Mouse (Mus musculus) ES-E14 (cell line): ENCODE measurements around the gene Cadps2. TPM values are rescaled to one million over a fixed set of nuclear protein-coding genes. Genes with fewer than 3 reads are reported as not detected.
A peak's percentile ranks its signal among the peaks of the same experiment; 100 is the strongest.

Source experiments
- DNase-seq: peaks from one replicate; pipeline ENCODE4 v3.0.0-alpha.2; 2013; ENCODE audit warnings: low read depth, low spot score
- H3K27ac ChIP-seq: 2 replicates; pipeline ENCODE4 v1.5.1; 2012; ENCODE audit warnings: low read depth, mild to moderate bottlenecking, low read length, moderate library complexity, mixed read lengths; ENCODE audit not compliant: poor library complexity, insufficient read depth, severe bottlenecking
- H3K36me3 ChIP-seq: 2 replicates; pipeline ENCODE4 v1.6.1; 2012; ENCODE audit warnings: mild to moderate bottlenecking, low read length, moderate library complexity, mixed read lengths; ENCODE audit not compliant: control insufficient read depth, poor library complexity, insufficient read depth, severe bottlenecking
- H3K4me1 ChIP-seq, 2 experiments: fragments of 150-350 bp in 1 of 2; sonication (generic) in 1 of 2; 2 replicates each; pipeline ENCODE4 v1.6.1; 2012; ENCODE audit warnings: low read length in 2 of 2, mild to moderate bottlenecking in 1 of 2, mixed read lengths in 1 of 2; ENCODE audit not compliant: control insufficient read depth in 2 of 2, insufficient read depth in 2 of 2, poor library complexity in 1 of 2
- H3K4me3 ChIP-seq, 2 experiments: fragments of 150-350 bp in 1 of 2; sonication (generic) in 1 of 2; 2 replicates each; pipeline ENCODE4 v1.5.1; 2012; ENCODE audit warnings: low read length in 2 of 2, low read depth in 1 of 2, mild to moderate bottlenecking in 1 of 2, mixed read lengths in 1 of 2; ENCODE audit not compliant: insufficient read depth in 1 of 2, poor library complexity in 1 of 2, severe bottlenecking in 1 of 2
- H3K9ac ChIP-seq: 2 replicates; pipeline ENCODE4 v1.6.1; 2012; ENCODE audit warnings: low read depth, mild to moderate bottlenecking, low read length, mixed read lengths; ENCODE audit not compliant: poor library complexity, insufficient read depth, severe bottlenecking
- H3K9me3 ChIP-seq: fragments of 150-350 bp; sonication (generic); 2 replicates; pipeline ENCODE4 v1.6.1; 2012; ENCODE audit warnings: low read depth, mild to moderate bottlenecking, low read length; ENCODE audit not compliant: control insufficient read depth, insufficient read depth
- CHD2 ChIP-seq: IDR thresholded peaks from 2 replicates; pipeline ENCODE4 v1.6.1; 2014; ENCODE audit warnings: mild to moderate bottlenecking, low read depth, low read length, inconsistent platforms
- HCFC1 ChIP-seq: IDR thresholded peaks from 2 replicates; pipeline ENCODE4 v1.6.1; 2012; ENCODE audit warnings: low read length, inconsistent platforms, borderline replicate concordance; ENCODE audit not compliant: insufficient read depth
- MAFK ChIP-seq: IDR thresholded peaks from 2 replicates; pipeline ENCODE4 v1.6.1; 2014; ENCODE audit warnings: mild to moderate bottlenecking, low read depth, low read length, inconsistent platforms; ENCODE audit not compliant: insufficient read depth
- ZC3H11A ChIP-seq: IDR thresholded peaks from 2 replicates; pipeline ENCODE4 v1.6.1; 2012; ENCODE audit warnings: low read depth, mild to moderate bottlenecking, inconsistent platforms, low read length, borderline replicate concordance
- ZNF384 ChIP-seq: IDR thresholded peaks from 2 replicates; pipeline ENCODE4 v1.6.1; 2012; ENCODE audit warnings: low read depth, low read length, inconsistent platforms
- in situ Hi-C, 2 experiments: fragments of 600-800 bp; cut with MboI; formaldehyde crosslinking; loops; one replicate each; pipeline ENCODE4 v1.15.1; 2025; ENCODE audit warnings: low sequenced_read_pairs in 2 of 2, inconsistent platforms in 1 of 2; ENCODE audit not compliant: unreplicated experiment in 2 of 2
- total RNA-seq: library from RNA; depleted of rRNA; stranded (reverse); fragments of 300-350 nt; gene quantifications from 2 replicates; pipeline ENCODE4 v1.2.3, GENCODE M21; 2012

The Cadps2 gene
- total RNA-seq, 1 experiment: 0.36 TPM

- no peaks in the 10 kb centered on the region for H3K36me3 ChIP-seq
- H3K27ac ChIP-seq: no peak overlapping the region
- 0 out of 4 replicates have a peak, but pooled peaks cover 2 to 3% of the 10 kb centered on the region in 2 experiments for H3K4me1 ChIP-seq
- no peak overlapping the region for H3K9ac ChIP-seq
- H3K9me3 ChIP-seq: no peaks in the 10 kb centered on the region
- TF ChIP-seq HCFC1: no peak
- H3K4me3 ChIP-seq: no peak overlapping the region
- DNase-seq: no peak
- in situ Hi-C loops: no loop called here
Measured at GRCm38 (mm10) chr6:23835552-23835951, 3.7 kb downstream of the Cadps2 start.

GRCm38 (mm10) chr6:23830741-23831140, 8.5 kb downstream of the Cadps2 start:
- Histone ChIP-seq H3K36me3 (no peaks in the 10 kb centered on the region), H3K4me3 (no peak overlapping the region), H3K27ac (peak overlapping the region; percentile 12; the same call in 1 of the 2 replicates), H3K9me3 (no peaks in the 10 kb centered on the region), H3K4me1 (peaks cover 0 to 8% of the 10 kb centered on the region in 2 experiments; a peak in 1 of 4 replicates), H3K9ac (no peak overlapping the region)
- TF ChIP-seq ZNF384 (no peak), ZC3H11A (no peak), MAFK (no peak), HCFC1 (no peak), CHD2 (no peak)
- DNase-seq: peak; percentile 17
- in situ Hi-C loops: no loop called here

DNA sequence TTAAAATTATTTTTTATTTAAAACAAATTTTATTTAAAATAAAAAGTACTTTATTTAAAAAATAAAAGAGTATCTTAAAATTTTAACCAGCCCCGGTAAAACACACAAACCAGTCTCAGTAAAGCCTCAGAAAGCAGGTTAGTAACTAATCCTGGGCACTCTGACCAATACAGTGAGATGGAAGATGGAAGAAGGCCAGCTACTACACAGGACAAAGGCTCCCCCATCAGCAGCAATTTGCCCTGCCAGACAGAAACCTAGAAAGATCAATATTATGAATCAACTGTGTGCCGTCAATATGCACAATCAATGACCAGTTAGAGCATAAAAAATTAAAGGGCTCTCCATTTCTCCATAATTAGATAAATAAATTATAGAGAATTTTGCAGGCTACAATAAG, 9.9 kb downstream of the Cadps2 start:
- no peak overlapping the region for H3K27ac ChIP-seq
- in situ Hi-C loops: no loop called here
- H3K36me3 ChIP-seq: no peaks in the 10 kb centered on the region
- no peak for DNase-seq
- H3K4me1 ChIP-seq: peaks cover 0 to 8% of the 10 kb centered on the region in 2 experiments; a peak in 1 of 4 replicates
- H3K9ac ChIP-seq: no peak overlapping the region
- no peak overlapping the region for H3K4me3 ChIP-seq
- no peak for TF ChIP-seq ZC3H11A
- TF ChIP-seq HCFC1: no peak
- H3K9me3 ChIP-seq: no peaks in the 10 kb centered on the region

DNA sequence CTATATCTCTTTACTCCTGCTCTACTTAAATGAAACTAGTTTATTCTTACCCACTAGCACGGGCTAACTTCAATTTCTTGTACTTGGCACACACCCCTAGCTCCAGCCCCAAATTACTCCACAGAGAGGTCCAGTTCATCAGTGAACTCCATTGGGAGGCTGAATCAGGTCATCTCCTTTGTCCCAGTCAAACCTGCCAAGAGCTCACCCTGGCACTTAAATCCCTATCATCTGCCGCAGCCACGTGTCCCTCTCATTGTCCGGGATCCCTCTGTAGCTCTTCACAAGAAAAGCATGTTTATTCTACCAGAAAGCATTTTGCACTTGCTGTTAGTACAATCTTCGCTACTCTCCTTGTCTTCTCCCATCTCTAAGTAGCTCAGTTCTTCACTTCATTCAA, 17.4 kb downstream of the Cadps2 start:
- DNase-seq: no peak
- H3K9me3 ChIP-seq: no peaks in the 10 kb centered on the region
- H3K4me3 ChIP-seq: no peak overlapping the region
- no peaks in the 10 kb centered on the region for H3K4me1 ChIP-seq
- in situ Hi-C loops: no loop called here
- no peak overlapping the region for H3K9ac ChIP-seq
- TF ChIP-seq HCFC1 (no peak), MAFK (no peak), ZNF384 (no peak), ZC3H11A (no peak), CHD2 (no peak)
- H3K27ac ChIP-seq: no peak overlapping the region
- H3K36me3 ChIP-seq: no peaks in the 10 kb centered on the region

- no peaks in the 10 kb centered on the region for H3K9me3 ChIP-seq
- TF ChIP-seq HCFC1 (no peak), ZNF384 (no peak), CHD2 (no peak), ZC3H11A (no peak), MAFK (no peak)
- H3K9ac ChIP-seq: no peak overlapping the region
- no peak overlapping the region for H3K27ac ChIP-seq
- H3K4me1 ChIP-seq: no peaks in the 10 kb centered on the region
- DNase-seq: no peak
- no peak overlapping the region for H3K4me3 ChIP-seq
- H3K36me3 ChIP-seq: no peaks in the 10 kb centered on the region
- in situ Hi-C loops: no loop called here
Measured at GRCm38 (mm10) chr6:23810087-23810486, 29.1 kb downstream of the Cadps2 start.
